Mouse (Mus musculus) spleen, adult 2 months (tissue): Measurements from ENCODE around the gene Os9.

Experiments
- CTCF ChIP-seq: fragments of 200-500 bp; IDR thresholded peaks from 2 replicates; pipeline ENCODE4 v1.5.1; 2011; ENCODE audit warnings: mild to moderate bottlenecking, inconsistent platforms; ENCODE audit not compliant: insufficient read depth, insufficient read length, insufficient replicate concordance; ENCODE audit errors: extremely low read depth
- POLR2A ChIP-seq: fragments of 200-500 bp; IDR thresholded peaks from 2 replicates; pipeline ENCODE4 v1.6.1; 2011; ENCODE audit warnings: low read depth, low read length, inconsistent platforms

GRCm38 (mm10) chr10:127073981-127074380 is 47.0 kb downstream of the Os9 start:
- no peak for TF ChIP-seq POLR2A
- no peak for TF ChIP-seq CTCF
